Mouse (Mus musculus): ENCODE results near the gene Fer.
"Not testable (repeated sequence)": the region's sequence is repeated elsewhere in the genome, so short reads cannot be mapped to it uniquely, and the experiment has no call there.

The Fer gene

GRCm38 (mm10) chr17:63863012-63863630, at the start of gene Fer:
Fer (plus strand) TSS chr17:63863062.
- DNase-seq (ENCODE audit: low read depth) = no peak

- DNase-seq (ENCODE audit: low read depth) = no peak
These were observed 49.3 kb upstream of the Fer start for GRCm38 (mm10) chr17:63813552-63813951.

GRCm38 (mm10) chr17:63818444-63819027, 44.3 kb upstream of the Fer start:
- no peak for DNase-seq (ENCODE audit: low read depth)

- DNase-seq (ENCODE audit: low read depth) = no peak
These were observed 38.7 kb upstream of the Fer start for GRCm38 (mm10) chr17:63824141-63824540.

GRCm38 (mm10) chr17:63826196-63826595, 36.7 kb upstream of the Fer start:
- DNase-seq (ENCODE audit: low read depth) = no peak

GRCm38 (mm10) chr17:63826767-63827166, 36.1 kb upstream of the Fer start:
- no peak for DNase-seq (ENCODE audit: low read depth)

- DNase-seq (ENCODE audit: low read depth) = no peak
These were observed 34.1 kb upstream of the Fer start for GRCm38 (mm10) chr17:63828561-63829332.

GRCm38 (mm10) chr17:63831550-63831949, 31.3 kb upstream of the Fer start:
- no peak for DNase-seq (ENCODE audit: low read depth)

- DNase-seq (ENCODE audit: low read depth) = no peak
These were observed 26.6 kb upstream of the Fer start for GRCm38 (mm10) chr17:63836223-63836622.

GRCm38 (mm10) chr17:63836641-63837040, 26.2 kb upstream of the Fer start:
- DNase-seq (ENCODE audit: low read depth) = no peak

- no peak for DNase-seq (ENCODE audit: low read depth)
These were observed 24.7 kb upstream of the Fer start for GRCm38 (mm10) chr17:63838144-63838543.

GRCm38 (mm10) chr17:63839636-63840269, 23.1 kb upstream of the Fer start:
- DNase-seq (ENCODE audit: low read depth) = no peak

GRCm38 (mm10) chr17:63842226-63842625, 20.6 kb upstream of the Fer start:
- DNase-seq (ENCODE audit: low read depth) = no peak

- DNase-seq (ENCODE audit: low read depth) = no peak
These were observed 17.9 kb upstream of the Fer start for GRCm38 (mm10) chr17:63844936-63845335.

GRCm38 (mm10) chr17:63845766-63846165, 17.1 kb upstream of the Fer start:
- DNase-seq (ENCODE audit: low read depth) = not testable (repeated sequence)

GRCm38 (mm10) chr17:63849151-63849550, 13.7 kb upstream of the Fer start:
- no peak for DNase-seq (ENCODE audit: low read depth)

GRCm38 (mm10) chr17:63849566-63849965, 13.3 kb upstream of the Fer start:
- DNase-seq (ENCODE audit: low read depth) = peak; percentile 72

GRCm38 (mm10) chr17:63850016-63850415, 12.8 kb upstream of the Fer start:
- DNase-seq (ENCODE audit: low read depth) = no peak

- no peak for DNase-seq (ENCODE audit: low read depth)
These were observed 5.8 kb upstream of the Fer start for GRCm38 (mm10) chr17:63857023-63857544.

GRCm38 (mm10) chr17:63860988-63861387, 1.9 kb upstream of the Fer start:
- DNase-seq (ENCODE audit: low read depth) = no peak

GRCm38 (mm10) chr17:63862399-63862798, 463 bp upstream of the Fer start:
- DNase-seq (ENCODE audit: low read depth) = no peak

GRCm38 (mm10) chr17:63863647-63864149, 836 bp downstream of the Fer start, which contains the start of gene A930002H24Rik:
A930002H24Rik (minus strand) TSS chr17:63863791.
- peak; percentile 91 for DNase-seq (ENCODE audit: low read depth)
